Mouse (Mus musculus) forebrain, postnatal 0 days (tissue): Measurements from ENCODE around the gene Gm37240. TPM values are rescaled to one million over a fixed set of nuclear protein-coding genes. Genes with fewer than 3 reads are reported as not detected.

ENCODE experiments used
- ATAC-seq: fragments of 200-750 bp; cut with Nextera tagmentation; 2 replicates; pipeline ENCODE4 v1.8.0; 2017; ENCODE audit warnings: mild to moderate bottlenecking, moderate library complexity
- DNase-seq: peaks from one replicate; pipeline ENCODE4 v3.0.0-alpha.2; 2015
- H3K27ac ChIP-seq: fragments of 300-500 bp; sonication (generic); 2 replicates; pipeline ENCODE4 v1.5.1; 2014; ENCODE audit warnings: low read depth, mild to moderate bottlenecking, antibody characterized with exemption, low read length, moderate library complexity, mixed read lengths
- H3K27me3 ChIP-seq: fragments of 300-500 bp; sonication (generic); 2 replicates; pipeline ENCODE4 v1.6.1; 2014; ENCODE audit warnings: mild to moderate bottlenecking, low read length, mixed read lengths; ENCODE audit not compliant: insufficient read depth
- H3K36me3 ChIP-seq: fragments of 300-500 bp; sonication (generic); 2 replicates; pipeline ENCODE4 v1.6.1; 2014; ENCODE audit warnings: mild to moderate bottlenecking, moderate library complexity; ENCODE audit not compliant: insufficient read depth
- H3K4me1 ChIP-seq: fragments of 300-500 bp; sonication (generic); 2 replicates; pipeline ENCODE4 v1.6.1; 2014; ENCODE audit warnings: antibody characterized with exemption; ENCODE audit not compliant: insufficient read depth
- H3K4me2 ChIP-seq: fragments of 300-500 bp; sonication (generic); 2 replicates; pipeline ENCODE4 v1.6.1; 2014; ENCODE audit warnings: low read depth, mild to moderate bottlenecking, moderate library complexity
- H3K4me3 ChIP-seq: fragments of 300-500 bp; sonication (generic); 2 replicates; pipeline ENCODE4 v1.5.1; 2014; ENCODE audit warnings: low read depth, low read length, mixed read lengths
- H3K9ac ChIP-seq: fragments of 300-500 bp; sonication (generic); 2 replicates; pipeline ENCODE4 v1.6.1; 2014; ENCODE audit warnings: mild to moderate bottlenecking
- H3K9me3 ChIP-seq: fragments of 300-500 bp; sonication (generic); 2 replicates; pipeline ENCODE4 v1.6.1; 2016; ENCODE audit warnings: low read length
- CTCF ChIP-seq: sonication (generic); IDR thresholded peaks from 2 replicates; pipeline ENCODE4 v1.5.1; 2016; ENCODE audit warnings: antibody characterized with exemption, control low read depth, low read depth
- WGBS: fragments of 180-500 bp; shearing (Covaris S2); extraction: QIAGEN DNeasy Blood & Tissue Kit; methylation state at CpG from one replicate; pipeline ENCODE4 v1.1.7; 2014; 5-methylcytosine and 5-hydroxymethylcytosine counted together
- polyA plus RNA-seq: library from polyadenylated mRNA; unstranded; fragments of >200 nt; fragmentation: Nextera tagmentation; extraction: Ambion mirVana; gene quantifications from 2 replicates; pipeline ENCODE4 v1.2.1, GENCODE M21; 2015
- total RNA-seq: library from RNA; depleted of rRNA; stranded (reverse); fragments of >200 nt; gene quantifications from 2 replicates; pipeline ENCODE4 v1.2.3, GENCODE M21; 2014

The Gm37240 gene
- total and polyA plus RNA-seq, 2 experiments from 2014 or later: 0.67 to 1.2 TPM

DNA sequence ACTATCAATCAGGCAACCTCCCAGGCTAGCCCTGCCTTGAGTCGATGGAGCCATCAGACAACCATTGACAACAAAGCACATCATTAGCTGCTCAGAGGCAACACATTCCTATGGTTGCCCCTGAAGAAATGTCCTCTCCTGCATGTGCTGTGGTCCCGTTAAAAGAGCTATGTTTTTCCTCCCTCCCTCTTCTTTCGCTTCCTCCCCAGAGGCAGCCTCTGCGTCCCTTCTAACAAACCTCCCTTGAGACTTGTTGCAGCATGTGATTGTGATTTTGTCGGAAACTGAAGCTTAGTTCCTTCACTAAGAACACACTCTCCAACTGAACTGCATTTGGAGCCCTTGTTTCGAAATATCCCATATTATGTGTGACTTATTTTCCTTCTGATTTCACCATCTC is 830.1 kb downstream of the Gm37240 start:
- H3K4me2 ChIP-seq: no peak overlapping the region
- no peaks in the 10 kb centered on the region for H3K36me3 ChIP-seq
- no peaks in the 10 kb centered on the region for H3K27me3 ChIP-seq
- WGBS: 88% methylated on average over 6 of the region's 6 CpGs
- H3K4me1 ChIP-seq: no peaks in the 10 kb centered on the region
- DNase-seq (no peak), ATAC-seq (no peak)
- no peaks in the 10 kb centered on the region for H3K9me3 ChIP-seq
- no peak for TF ChIP-seq CTCF
- H3K9ac ChIP-seq: no peak overlapping the region
- no peak overlapping the region for H3K27ac ChIP-seq
- H3K4me3 ChIP-seq: no peak overlapping the region

DNA sequence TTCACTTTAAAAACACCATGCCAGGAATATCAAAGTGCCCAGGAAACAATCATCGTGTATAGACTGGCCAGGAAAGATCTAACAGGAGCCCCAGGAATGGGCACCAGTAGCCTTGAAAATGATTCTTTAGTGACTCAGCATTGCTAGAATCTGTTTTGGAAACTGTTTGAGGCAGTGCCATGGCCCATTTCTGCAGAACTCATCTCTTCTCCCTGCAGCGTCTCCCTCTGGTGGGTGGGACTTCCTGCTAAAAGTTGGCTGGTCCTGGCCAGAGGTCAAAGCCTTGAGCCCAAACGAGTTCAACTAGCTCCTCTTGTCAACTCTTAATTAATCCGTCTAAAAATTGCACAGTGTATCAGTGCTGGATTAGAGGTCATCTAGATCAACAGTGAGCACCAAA is 833.8 kb downstream of the Gm37240 start:
- ATAC-seq (no peak), DNase-seq (no peak)
- Histone ChIP-seq H3K4me3 (no peak overlapping the region), H3K27me3 (no peaks in the 10 kb centered on the region), H3K9me3 (no peaks in the 10 kb centered on the region), H3K4me2 (no peak overlapping the region), H3K4me1 (no peaks in the 10 kb centered on the region), H3K36me3 (no peaks in the 10 kb centered on the region), H3K27ac (no peak overlapping the region), H3K9ac (no peak overlapping the region)
- no peak for TF ChIP-seq CTCF
- 69% methylated on average over 4 of the region's 4 CpGs for WGBS

DNA sequence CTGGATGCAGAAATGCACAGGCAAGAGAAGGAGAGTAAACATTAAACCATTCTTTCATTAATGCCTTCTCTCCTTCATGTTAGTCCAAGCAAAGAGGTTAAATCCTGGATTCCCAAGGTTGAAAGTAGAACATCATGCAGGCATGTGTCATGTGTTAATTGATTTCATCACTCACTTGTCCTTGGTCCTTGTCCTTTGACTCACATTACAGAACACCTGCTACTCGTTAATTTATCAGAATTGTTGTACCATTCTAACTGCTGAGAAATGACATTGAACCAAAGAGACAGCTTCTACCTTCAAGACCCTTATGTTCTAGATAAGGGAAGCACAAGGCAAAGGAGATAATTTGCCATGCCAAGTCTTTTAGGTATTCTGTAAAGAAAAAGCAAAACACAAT is 835.1 kb downstream of the Gm37240 start:
- no peak overlapping the region for H3K9ac ChIP-seq
- no peak overlapping the region for H3K4me2 ChIP-seq
- H3K4me3 ChIP-seq: no peak overlapping the region
- no peak for TF ChIP-seq CTCF
- no peaks in the 10 kb centered on the region for H3K36me3 ChIP-seq
- H3K4me1 ChIP-seq: no peaks in the 10 kb centered on the region
- H3K27me3 ChIP-seq: no peaks in the 10 kb centered on the region
- DNase-seq: no peak
- 67% methylated on average over 1 of the region's 1 CpGs for WGBS
- no peak overlapping the region for H3K27ac ChIP-seq
- ATAC-seq: no peak
- H3K9me3 ChIP-seq: no peaks in the 10 kb centered on the region

DNA sequence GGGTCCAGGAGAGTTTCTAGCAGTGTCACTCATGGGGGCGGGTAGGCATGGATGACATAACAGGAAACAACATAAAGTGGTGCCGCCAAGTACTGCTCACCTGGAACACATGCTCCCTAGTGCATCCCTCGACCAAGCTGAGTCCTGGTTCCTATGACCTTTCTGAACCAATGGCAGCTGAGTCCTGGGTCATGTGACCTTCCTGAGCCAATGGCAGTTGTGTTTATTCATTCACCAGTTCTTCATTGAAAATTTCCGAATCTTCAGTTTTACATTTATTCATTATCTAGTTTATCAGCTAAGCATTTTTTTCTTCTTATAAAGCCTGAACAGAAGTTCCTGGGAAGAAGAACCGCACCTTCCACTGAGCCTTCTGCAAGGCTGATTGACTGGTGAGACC is 838.7 kb downstream of the Gm37240 start:
- WGBS: 92% methylated on average over 5 of the region's 5 CpGs
- Histone ChIP-seq H3K9me3 (no peaks in the 10 kb centered on the region), H3K4me2 (no peak overlapping the region), H3K27ac (no peak overlapping the region), H3K4me1 (no peaks in the 10 kb centered on the region), H3K27me3 (no peaks in the 10 kb centered on the region), H3K36me3 (no peaks in the 10 kb centered on the region), H3K4me3 (no peak overlapping the region), H3K9ac (no peak overlapping the region)
- ATAC-seq: no peak
- TF ChIP-seq CTCF: no peak
- DNase-seq: no peak

DNA sequence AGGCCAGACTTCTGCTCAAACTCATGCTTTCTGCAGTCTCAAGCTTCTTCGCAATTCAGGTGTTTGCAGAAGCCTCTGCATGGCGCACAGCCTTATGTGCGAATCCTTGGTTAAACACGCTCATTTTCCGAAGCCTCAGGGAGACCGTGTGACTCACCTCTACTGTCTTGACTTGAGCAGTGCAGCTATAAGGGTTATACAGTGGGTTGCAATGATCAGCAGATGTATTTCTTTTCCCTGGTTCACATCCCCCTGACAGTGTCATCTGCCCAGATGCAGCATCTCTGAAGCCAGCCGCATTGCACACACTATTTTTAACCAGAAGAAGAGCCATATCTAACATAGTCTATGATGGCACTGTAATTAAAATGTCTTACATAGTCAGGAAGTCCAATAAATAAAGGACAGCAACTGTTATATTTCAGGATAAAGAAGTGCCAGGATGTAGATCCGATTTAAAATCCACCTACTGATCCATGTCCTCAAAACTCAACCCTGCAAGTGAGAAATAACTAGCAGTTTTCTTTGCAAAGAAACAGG is 843.6 kb downstream of the Gm37240 start:
- Histone ChIP-seq H3K4me3 (no peak overlapping the region), H3K36me3 (no peaks in the 10 kb centered on the region), H3K9ac (no peak overlapping the region), H3K9me3 (no peaks in the 10 kb centered on the region), H3K27me3 (no peaks in the 10 kb centered on the region), H3K4me1 (no peaks in the 10 kb centered on the region), H3K27ac (no peak overlapping the region), H3K4me2 (no peak overlapping the region)
- no peak for TF ChIP-seq CTCF
- ATAC-seq (no peak), DNase-seq (no peak)
- 93% methylated on average over 8 of the region's 8 CpGs for WGBS

DNA sequence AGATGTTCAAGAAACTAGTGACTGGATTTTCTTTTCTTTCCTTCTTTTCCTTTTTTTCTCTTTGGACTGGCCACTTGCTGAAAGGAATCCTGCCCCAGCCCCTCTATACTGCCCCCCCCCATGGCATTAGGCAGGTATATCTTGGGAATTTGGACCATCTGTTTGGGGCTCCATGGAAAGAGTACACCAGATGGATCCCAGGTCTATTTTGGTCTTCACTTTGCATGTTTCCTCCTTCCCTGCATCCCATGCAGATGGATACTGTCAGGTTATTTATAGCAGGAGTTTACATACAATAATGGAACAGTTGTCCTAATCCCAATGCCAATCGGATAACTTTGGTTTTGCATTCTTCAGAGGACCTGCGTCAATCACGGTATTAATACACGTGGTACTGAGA is 845.2 kb downstream of the Gm37240 start:
- H3K36me3 ChIP-seq: no peaks in the 10 kb centered on the region
- DNase-seq (peak; percentile 15), ATAC-seq (no peak)
- no peak overlapping the region for H3K4me2 ChIP-seq
- no peak overlapping the region for H3K4me3 ChIP-seq
- H3K27me3 ChIP-seq: no peaks in the 10 kb centered on the region
- no peak overlapping the region for H3K27ac ChIP-seq
- WGBS: 82% methylated on average over 4 of the region's 4 CpGs
- H3K9me3 ChIP-seq: no peaks in the 10 kb centered on the region
- H3K9ac ChIP-seq: no peak overlapping the region
- no peaks in the 10 kb centered on the region for H3K4me1 ChIP-seq
- no peak for TF ChIP-seq CTCF

DNA sequence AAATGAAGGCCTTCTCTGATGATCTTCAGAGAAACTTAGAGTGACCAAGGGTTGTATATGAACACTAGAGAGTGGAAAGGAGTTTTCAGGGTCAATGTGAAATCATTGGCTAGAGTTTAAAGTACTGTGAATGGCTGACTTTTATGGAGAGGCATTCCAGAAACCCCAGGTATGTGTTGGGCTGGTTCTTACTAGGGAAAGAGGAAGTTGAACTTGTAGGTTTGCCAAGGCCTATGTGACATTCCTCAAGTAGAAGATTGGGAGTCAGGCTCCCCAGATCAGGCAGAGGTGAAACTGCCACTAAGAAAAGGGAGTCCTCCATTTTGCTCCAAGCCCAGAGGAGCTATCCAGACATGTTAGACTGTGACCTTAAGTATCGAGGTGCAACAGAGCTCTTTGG is 858.2 kb downstream of the Gm37240 start:
- Histone ChIP-seq H3K9ac (no peak overlapping the region), H3K36me3 (no peaks in the 10 kb centered on the region), H3K4me2 (no peak overlapping the region), H3K27ac (no peak overlapping the region), H3K4me3 (no peak overlapping the region), H3K4me1 (no peaks in the 10 kb centered on the region), H3K27me3 (no peaks in the 10 kb centered on the region), H3K9me3 (peaks cover 4% of the 10 kb centered on the region; the same call in 1 of the 2 replicates)
- TF ChIP-seq CTCF: no peak
- 96% methylated on average over 1 of the region's 1 CpGs for WGBS
- no peak for DNase-seq
- no peak for ATAC-seq
